Mouse (Mus musculus) hindlimb bud, embryonic 11.5 days (tissue): Measurements from ENCODE around the gene Hoxb6.
A peak's percentile ranks its signal among the peaks of the same experiment; 100 is the strongest.

Experiments used
- DNase-seq: peaks from one replicate; pipeline ENCODE4 v3.0.0-alpha.2; 2012; ENCODE audit warnings: low read depth, low spot score; ENCODE audit errors: extremely low spot score

Gene Hoxb6

GRCm38 (mm10) chr11:96268031-96268745, 24.1 kb upstream of the Hoxb6 start:
- DNase-seq = no peak

GRCm38 (mm10) chr11:96269869-96270268, 22.4 kb upstream of the Hoxb6 start:
- DNase-seq = no peak

DNA sequence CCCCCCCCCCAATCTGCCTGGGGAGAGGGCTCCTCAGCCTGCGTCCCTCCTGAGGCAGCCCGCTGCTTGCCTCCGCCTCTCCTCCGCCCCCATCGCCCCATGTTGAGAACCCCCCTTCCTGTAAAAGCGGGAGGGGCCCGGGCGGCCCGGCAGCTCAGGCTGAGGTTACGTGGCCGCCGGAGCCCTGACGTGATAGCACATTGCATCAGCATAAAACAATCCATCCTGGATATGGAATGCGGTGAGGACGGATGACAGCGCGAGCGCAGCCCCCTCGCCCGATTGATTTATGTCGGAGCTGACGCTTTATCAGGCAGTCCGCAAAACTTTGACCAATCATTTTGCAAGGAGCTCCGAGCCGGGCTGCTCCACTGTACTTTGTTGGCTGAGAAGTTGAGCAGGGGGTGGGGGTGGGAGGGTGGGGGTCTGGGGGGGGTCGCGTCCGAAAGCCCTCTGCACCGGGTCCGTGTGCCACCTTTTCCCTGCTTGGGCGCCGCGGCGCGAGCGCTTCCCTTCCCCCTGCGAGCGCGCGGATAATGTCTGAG, 21.2 kb upstream of the Hoxb6 start, which contains the start of gene Hoxb9:
TSS of gene Hoxb9 (plus strand) at position 462 of the 545 bp plus-strand sequence.
- no peak for DNase-seq

- DNase-seq = no peak
These were observed 20.7 kb upstream of the Hoxb6 start for GRCm38 (mm10) chr11:96271541-96272011.

DNA sequence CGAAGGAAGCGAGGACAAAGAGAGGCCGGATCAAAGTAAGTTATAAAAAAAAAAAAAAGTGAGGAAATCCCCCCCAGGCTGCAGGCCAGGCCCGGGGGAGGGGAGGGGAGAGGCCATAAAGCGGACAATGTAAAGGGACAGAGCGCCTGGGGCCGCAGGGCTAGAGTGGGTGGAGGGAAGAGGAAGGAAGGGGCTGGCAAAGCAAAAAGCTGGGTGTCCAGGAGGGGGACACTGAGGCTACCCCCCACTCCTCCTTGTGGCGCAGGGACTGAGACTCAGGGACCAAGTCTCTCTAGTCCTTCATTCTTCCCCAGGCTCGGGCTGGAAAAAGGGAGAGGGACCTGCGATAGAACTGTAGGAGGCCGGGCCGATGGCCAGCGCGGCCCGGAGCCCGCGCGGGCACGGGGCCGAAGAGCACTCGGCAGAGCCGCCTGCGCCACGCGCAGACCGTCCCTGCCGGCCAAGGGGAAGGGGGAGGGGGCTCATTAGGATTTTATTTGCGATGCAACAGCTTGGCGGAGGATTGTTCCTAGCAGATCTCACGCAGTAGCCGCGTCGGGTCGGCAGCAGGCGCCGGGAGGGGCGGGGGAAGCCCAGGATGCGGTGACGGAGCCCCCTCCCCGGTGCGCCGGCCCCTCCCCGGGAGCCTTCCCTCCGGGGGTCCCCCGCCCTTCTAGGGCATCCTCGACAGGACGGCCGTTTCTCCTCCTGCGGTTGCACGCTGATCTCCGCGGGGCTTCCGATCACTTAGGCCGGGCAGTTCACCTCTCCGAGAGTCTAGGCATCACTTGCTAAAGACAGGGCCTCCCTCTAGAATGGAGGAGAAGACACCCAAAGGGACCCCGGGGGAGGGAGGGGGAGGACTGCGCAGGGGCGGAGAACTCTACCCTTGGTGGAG, 20.0 kb upstream of the Hoxb6 start:
- no peak for DNase-seq

- no peak for DNase-seq
These were observed 17.8 kb upstream of the Hoxb6 start for GRCm38 (mm10) chr11:96274428-96274827.

DNA sequence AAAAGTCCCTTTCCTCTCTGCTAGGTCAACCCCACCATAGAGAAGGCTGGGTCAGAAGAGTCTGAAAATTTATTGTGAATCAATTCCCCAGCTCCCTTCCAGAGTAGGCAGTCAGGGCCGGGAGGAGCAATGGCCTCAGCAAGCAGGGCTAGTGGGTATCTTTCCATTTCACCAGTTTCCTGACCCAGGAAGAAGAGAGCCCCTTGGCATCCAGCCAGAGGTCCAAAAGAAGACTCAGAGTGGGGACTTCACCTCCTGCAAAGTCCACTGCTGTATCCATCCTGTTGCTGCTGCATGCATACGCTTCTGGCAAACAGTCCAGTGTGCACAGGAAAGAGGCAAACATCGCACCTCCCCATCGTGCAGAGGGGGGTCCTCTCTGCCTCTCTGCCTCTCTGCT, 16.4 kb upstream of the Hoxb6 start:
- DNase-seq = no peak

DNA sequence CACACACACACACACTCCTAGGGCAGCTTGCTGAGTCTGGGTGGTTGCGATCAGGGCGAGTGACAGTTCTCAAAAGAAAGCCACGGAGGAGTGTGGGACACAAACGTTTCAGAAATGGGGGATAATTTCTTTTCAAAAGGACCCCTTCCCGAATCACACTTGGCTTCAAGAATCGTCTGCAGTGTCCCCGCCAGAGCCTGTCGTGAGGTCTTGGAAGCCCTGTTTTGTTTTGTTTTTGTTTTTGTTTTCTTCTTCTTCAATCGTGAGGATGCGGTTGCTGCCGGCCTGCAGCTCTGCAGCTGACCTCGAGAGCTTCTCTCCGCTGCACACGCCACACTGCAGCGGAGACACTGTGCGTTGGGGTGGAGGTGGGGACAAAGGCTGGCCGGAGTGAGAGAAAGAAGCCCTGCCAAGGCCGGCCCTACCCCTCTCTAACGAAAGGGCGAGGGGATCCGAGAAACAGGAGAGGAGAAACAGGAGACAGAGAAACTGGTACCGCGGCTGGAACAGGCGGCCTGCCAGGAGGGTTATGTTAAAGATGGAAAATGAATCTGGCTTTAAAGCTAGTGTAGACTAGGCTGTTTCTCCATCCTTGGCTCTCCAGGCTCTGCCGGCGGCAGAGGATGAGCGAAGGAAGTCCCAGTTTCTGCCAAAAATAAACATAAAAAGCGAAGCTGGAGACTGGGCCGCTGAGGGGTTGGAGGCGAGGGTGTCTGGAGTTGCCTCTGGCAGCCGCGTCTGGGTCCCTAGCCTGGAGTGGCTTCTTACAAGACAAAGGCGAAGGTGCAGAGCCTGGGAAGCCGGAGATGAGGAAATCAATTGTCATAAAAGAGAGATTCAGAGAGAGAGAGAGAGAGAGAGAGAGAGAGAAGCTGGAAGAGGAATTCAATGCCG, 14.9 kb upstream of the Hoxb6 start:
- DNase-seq = no peak

GRCm38 (mm10) chr11:96278324-96278723, 14.0 kb upstream of the Hoxb6 start:
- DNase-seq = no peak

DNA sequence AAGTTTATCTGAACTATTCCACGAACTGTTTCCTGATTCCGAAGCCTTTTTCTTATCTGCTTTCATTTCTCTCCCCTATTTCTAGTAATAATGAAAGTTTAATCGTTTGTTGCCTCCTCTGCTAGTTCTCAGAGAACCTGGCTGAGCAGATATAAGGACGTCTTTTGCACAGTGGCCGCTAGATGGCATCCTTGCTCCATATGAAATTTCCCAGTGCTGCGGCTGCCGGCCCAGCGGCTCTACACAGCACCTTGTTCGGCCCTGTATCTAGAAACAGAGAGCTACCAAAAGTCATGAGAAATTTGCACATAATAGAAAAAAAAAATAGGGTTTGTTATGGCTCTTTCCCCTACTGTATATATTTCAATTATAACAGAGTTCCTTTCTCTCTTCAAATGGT, 13.5 kb upstream of the Hoxb6 start:
- peak; percentile 86 for DNase-seq

DNA sequence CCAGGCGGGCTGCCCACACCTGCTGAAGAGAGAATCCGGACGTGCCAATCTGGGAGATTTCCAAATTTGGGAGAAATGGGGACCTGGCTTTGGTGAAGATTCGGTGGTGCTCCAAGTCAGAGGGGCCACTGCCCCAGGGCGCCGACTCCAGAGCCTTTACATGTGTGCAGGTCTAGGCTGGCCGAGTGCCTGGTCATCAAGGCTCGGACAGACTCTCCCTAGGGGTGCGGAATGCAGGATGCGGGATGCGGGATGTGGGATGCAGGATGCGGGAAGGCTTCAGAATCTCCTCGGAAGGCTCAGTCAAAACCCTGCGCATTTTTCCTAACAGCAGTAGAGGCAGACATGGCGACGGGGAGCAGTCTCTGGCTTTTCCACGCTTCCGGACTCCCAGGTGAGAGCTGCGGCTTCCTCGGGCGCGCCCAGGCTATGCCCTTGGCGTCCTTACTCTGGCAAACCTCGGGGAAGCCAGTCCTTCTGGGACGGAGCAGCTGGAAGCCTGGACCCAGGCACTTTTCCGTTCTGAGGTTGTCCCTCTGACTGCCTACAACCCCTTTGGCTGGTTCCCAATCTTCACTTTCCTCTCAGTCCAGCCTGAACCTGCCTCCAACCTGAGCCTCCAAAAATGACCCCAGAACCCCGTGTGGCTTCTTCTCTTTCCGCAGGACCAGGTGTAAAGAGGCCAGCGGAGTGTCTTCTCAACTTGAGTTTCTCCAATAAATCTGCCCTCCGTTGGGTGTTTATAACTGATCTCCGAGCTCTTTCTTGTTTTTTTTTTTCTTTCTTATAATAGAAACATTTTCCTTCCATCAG, 12.6 kb upstream of the Hoxb6 start:
- DNase-seq = no peak

- no peak for DNase-seq
These were observed 11.6 kb upstream of the Hoxb6 start for GRCm38 (mm10) chr11:96280399-96281378.

- DNase-seq = no peak
These were observed 10.9 kb upstream of the Hoxb6 start for GRCm38 (mm10) chr11:96281396-96281795.

- no peak for DNase-seq
These were observed 10.3 kb upstream of the Hoxb6 start, which contains the start of gene Hoxb8 for GRCm38 (mm10) chr11:96281855-96282570. TSS of gene Hoxb8 (plus strand) at chr11:96281905.

DNA sequence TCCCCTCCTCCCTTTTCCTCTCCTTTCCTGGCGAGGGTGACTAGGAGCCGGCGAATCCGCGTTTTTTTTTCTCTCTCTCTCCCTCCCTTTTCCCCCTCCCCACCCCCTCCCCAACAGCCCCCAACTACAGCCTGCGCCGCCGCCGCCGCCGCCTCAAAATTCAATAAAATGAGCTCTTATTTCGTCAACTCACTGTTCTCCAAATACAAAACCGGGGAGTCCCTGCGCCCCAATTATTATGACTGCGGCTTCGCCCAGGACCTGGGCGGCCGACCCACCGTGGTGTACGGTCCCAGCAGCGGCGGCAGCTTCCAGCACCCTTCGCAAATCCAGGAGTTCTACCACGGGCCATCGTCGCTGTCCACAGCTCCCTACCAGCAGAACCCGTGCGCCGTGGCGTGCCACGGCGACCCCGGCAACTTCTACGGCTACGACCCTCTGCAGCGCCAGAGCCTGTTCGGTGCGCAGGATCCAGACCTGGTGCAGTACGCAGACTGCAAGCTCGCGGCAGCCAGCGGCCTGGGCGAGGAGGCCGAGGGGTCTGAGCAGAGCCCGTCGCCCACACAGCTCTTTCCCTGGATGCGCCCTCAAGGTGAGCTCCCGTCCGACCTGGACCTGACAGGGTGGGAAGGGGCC, 9.4 kb upstream of the Hoxb6 start:
- no peak for DNase-seq

DNA sequence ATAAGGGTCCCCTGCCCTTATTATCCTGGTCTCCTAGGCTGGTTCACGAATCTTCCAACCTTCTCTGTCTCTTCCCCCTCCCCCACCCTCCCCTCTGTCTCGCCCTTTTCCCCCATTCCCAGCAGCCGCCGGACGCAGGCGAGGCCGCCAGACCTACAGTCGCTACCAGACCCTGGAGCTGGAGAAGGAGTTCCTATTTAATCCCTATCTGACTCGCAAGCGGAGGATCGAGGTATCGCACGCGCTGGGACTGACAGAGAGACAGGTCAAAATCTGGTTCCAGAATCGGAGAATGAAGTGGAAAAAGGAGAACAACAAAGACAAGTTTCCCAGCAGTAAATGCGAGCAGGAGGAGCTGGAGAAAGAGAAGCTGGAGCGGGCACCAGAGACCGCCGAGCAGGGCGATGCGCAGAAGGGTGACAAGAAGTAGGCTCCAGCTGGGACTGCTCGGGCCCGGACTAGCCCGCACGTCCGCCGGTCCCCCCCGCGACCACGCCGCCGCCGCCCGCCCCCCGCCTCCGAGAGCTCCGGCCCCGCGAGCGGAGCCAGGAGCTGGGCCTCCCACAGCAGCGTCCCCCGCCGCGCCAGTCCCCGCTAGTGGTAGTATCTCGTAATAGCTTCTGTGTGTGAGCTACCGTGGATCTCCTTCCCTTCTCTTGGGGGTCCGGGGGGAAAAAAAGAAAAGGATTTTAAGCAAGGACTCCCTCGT, 8.1 kb upstream of the Hoxb6 start:
- no peak for DNase-seq
